Mouse (Mus musculus): ENCODE data around the gene Dtx3.

Gene Dtx3

DNA sequence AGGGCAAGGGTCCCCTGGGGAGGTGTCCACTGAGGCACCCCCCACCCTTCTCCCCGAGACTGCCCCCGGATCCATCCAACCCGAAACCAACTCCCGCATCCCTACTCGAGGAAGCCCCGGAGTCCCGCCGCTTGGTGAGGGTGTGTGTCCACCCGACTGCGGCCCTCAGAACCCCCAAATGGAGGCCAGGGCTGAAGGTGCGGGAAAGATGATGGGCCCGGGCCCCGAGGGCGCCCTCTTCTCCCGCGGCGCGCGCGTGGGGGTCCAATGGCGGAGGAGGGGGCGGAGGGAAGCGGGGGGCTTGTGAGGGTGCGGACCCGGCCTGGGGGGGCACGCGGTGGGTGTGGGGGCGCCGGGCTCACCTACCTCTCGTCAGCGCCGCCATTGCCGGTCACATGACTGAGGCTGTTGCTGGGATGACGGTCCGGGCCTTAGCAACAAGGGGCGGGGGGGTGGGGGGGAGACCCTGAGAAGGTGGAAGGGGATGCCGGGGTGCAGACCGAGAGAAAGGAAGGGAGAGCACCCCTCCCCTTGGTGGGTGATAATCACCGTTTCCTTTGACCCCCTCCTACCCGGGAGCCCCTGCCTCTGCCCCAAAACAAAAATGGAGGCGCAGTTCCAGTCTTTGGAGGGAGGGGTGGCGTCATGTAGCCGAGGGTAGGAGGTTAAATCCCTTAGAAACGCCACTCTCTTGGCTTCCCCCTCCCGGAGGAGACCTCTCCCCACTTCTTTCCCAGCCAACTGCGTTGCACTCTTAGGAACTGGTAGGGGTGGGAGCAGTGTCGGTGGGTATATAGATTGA lies at the start of gene Dtx3:
Gene Dtx3, minus strand, starts transcription at position 401 of the 802 bp plus-strand sequence.
- no peak for DNase-seq (ENCODE audit: low spot score in 2 of 2)

DNA sequence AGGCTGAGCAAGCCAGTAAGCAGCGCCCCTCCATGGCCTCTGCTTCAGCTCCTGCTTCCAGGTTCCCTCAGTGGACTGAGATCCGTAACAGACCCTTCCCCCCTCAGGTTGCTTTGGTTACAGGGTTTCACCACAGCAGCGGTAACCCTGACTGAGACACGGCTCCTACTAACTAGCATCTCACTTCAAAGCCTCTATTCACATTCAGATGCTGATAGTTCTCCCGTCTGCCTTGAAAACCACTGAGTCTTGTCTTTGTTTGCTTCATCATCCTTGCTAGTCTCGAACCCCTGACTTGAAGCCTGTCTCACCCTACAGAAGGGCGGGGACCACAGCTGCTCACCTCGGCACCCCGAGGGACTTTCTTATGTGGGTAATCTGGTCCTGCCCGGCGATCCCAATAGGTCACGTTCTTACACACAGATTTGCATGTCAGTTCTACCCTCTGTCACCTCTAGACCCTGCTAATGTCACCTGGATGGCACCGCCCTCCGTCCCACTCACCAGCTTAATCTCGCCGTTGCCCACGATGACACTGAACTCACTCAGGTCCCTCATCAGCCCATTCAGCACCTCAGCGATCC lies 42.8 kb upstream of the Dtx3 start:
- no peak for DNase-seq (ENCODE audit: low spot score in 2 of 2)

DNA sequence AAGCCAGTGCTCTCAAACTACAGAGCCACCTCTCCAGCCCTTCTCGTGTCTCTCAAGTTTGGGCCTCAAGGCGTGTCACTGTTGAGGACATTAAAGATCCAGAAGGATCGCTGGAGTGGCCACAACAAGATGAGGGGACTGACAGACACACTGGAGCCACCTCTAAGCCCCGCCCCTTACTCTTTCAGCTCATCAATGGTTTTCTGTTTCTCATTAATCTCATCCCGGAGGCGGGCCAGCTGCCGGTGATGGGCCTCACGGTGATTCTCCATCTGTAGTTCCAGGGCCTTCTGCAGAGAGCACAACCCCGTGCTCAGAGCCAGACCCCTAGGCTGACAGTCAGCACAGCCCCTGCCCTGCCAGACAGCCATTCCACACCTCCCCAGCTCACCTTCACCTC lies 41.0 kb upstream of the Dtx3 start:
- DNase-seq (ENCODE audit: low spot score in 2 of 2), result no peak

DNA sequence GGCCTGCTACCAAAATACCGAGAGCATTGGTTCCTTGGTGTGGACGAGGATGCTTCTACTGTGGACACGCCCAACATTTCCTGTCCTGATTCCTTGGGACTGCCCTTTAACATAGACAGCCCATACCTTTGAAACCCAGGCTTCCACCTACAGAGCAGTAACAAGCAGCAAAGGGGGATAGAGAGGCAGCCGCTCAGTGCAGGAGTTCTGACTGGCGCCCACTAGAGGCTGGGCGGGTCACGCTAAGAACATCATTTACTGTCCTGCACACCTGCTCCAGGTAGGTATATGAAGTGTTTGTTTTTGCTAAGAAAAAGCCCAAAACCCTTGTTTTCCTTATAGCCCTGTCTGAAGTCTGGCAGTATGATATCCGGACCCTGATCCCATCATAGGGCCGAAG lies 37.6 kb upstream of the Dtx3 start:
- DNase-seq (ENCODE audit: low spot score in 2 of 2), result no peak

DNA sequence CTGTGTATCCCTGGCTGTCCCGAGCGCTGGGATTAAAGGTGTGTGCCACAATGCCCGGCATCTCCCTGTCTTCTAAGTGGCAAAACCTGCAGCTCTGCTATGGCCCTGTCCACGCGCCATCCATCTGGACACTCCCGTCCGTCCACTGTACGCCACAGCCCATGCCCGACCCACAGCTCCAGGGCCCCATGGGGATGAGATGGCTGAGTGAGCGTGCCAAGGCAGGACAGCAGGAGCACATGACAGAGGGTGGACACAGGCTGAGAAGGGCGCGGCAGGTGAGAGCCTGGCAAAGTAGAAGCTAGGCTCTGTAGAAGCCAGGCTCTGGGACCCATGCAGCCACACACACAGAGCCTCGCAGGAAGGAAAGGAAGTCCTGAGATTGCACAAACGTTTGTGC lies 36.2 kb upstream of the Dtx3 start:
- no peak for DNase-seq (ENCODE audit: low spot score in 2 of 2)

DNA sequence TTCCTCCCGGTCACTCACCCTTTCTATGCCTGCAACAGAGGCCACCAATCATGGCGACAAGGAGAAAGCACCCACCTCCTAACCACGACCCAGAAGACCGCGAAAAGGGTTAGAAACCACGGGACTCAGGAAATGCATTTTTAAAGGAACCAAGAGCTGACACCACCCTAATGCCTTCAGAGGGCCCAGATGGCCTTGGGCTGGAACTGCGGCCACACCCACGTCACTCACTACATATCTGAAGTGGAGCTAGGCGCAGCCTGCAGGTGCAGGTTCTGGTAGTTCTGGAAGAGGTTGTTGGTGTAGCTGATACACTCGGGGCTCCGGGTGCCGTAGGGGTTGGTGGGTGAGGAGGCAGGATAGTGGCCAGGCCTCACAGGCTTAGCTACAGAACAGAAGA lies 35.2 kb upstream of the Dtx3 start:
- no peak for DNase-seq (ENCODE audit: low spot score in 2 of 2)

DNA sequence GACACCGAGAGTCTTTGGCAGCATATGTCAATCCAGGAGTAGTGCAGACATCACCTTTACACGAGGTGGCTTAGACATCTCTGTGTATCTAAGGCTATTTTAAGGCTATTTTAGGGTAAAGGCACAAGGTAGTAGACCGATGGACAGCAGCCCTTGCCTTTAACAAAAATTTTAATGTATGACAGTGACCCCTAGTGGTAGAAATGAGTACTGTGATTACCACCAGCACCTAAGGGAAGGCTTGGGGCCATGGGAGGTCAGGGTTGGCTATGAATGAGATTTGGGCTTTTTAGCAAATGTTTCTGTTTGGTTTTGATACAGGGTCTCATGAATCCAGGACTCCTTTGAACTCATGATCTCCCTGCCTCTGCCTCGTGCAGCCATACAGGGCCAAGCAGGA lies 33.4 kb upstream of the Dtx3 start:
- peak; percentile 42 to 73 for DNase-seq (ENCODE audit: low spot score in 2 of 2)

DNA sequence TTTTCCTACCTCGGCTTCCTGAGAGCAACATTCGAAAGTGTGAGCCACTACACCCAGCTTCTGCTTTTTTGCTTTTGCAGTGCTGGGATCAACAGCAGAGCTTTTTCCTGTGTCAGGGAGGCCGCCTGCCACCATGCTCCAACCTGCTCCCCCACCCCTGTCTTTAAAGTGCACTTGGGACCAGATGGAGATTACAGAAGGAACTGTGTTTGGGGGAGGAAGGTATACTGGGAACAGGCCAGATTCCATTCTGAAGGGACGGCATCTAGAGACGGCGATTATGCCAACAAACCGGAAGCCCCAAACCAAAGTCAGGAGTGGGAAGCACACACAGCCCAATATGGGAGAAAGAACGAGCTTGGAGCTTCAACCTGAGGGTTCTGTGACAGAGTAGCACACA lies 31.6 kb upstream of the Dtx3 start:
- no peak for DNase-seq (ENCODE audit: low spot score in 2 of 2)

DNA sequence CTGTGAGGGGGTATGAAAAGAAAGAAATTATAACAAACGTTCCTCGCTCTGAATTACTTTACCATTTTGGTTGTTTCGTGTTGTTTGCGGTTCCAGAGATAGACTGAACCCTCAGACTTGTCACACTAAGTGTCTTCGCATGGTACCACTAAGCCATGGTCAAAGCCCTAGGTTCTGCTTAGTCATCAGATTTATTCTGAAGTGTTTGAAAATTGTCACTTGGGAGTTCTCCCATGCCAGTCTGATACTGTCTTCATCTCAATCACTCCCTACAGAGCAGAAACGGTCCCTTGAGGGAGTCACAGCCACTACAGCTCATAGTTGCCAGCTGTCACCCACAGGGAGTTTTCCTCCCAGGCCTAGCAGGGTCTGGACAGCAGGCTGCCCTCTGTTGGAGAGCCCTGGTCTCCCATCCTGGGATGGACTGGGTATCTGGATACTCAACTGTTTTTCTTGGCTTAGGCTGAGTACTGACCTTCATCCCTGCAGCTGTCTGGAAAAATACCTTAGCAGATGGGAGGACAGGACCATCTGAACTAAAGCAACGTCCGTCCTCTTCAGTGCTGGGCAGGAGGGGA lies 30.9 kb upstream of the Dtx3 start:
- no peak for DNase-seq (ENCODE audit: low spot score in 2 of 2)

DNA sequence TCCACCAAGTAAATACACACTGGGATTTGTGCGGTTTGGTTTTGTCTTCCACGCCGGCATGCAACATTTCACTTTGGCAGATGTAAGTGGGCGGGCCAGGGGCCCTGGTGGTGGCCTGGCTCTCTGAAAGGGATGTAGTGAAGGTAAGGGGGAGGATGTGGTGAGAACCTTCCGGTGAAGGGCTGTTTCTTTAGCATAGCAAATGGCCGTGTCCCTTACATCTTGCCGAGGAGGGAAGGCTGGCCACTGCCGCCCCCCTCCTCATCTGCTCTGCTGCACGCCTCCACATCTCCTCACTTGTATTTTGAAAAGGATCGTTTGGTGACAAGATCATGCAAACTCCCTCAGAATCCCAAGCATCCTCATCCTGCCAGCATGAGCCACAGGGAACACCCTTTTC lies 30.2 kb upstream of the Dtx3 start:
- DNase-seq (ENCODE audit: low spot score in 2 of 2), result peak; percentile 53 to 59

DNA sequence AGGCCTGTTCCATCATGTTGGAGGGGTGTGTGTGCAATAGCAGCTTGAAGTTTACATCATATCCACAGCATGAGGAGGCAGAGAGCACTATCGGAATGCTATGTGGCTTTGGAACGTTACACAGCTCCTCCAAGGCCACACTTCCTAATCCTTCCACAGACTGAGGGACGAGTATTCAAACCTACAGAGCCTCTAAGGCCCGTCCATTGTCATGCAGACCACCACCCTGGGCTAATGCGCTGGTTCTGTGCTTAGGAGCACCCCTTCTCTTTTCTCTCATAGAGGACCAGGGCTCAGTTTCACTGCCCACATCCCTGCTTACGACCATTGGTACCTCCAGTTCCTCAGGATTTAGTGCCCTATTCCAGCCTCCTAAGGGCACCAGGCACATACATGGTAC lies 29.7 kb upstream of the Dtx3 start:
- no peak for DNase-seq (ENCODE audit: low spot score in 2 of 2)

DNA sequence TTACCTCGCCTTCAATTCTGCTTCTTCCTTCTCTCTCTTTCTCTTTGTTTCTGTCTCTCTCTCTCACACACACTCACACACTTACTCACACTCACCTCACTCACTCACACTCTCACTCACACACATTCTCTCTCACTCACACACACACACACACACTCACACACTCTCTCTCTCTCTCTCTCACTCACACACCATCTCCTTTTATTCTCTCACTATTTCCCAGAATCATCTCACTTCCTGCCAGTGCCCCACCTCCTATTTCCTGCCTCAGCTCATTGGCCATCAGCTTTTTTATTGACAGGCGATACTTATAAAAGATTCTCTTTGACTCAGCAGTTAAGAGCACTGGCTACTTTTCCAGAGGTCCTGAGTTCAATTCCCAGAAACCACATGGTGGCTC lies 22.8 kb upstream of the Dtx3 start:
- DNase-seq (ENCODE audit: low spot score in 2 of 2), result no peak

DNA sequence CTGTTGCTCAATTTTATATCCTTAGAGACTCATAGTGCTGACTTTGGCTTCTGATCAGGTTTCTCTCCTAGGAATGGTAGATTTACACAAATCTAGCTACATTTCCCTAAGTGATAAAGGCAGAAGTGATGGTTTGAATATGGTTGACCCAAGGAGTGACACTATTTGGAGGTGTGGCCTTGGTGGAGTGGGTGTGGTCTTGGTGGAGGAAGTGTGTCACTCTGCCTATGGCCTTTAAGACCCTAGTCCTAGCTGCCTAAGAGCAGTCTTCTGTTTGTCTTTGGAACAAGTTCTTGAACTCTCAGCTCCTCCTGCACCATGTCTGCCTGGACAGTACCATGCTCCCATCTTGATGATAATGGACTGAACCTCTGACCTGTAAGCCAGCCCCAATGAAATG lies 21.6 kb upstream of the Dtx3 start:
- no peak for DNase-seq (ENCODE audit: low spot score in 2 of 2)

DNA sequence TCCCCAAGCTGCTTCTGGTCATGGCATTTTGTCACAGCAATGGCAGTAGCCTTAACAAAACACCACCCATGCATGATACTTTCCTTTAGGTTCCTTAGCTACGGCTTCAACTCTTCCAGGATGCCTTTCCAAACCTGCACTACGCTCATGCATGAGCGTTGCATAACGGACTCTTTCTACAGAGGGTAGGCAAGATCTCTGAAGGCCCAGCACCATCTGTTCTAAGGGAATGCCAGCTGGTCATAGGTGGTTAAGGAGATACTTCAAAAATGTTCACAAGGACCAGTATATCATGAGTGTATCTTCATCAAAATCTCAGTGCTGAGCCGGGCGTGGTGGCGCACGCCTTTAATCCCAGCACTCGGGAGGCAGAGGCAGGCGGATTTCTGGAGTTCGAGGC lies 20.9 kb upstream of the Dtx3 start:
- no peak for DNase-seq (ENCODE audit: low spot score in 2 of 2)

DNA sequence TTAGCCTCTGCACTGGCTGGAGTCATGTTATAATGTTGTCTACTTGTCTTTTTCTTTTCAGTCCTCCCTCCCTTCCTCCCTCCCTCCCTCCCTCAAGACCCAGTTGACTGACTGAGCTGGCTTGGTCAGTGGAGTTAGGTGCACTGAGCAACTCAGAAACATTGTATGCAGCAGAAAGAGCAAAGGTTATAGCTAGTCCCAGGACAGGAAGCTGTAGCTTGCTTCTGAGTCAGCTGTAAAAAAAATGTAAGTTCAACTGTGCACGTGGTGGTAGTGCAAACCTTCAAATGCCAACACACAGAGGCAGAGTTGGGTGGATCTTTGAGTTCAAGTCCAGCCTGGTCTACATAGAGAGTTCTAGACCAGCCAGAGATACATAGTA lies 18.9 kb upstream of the Dtx3 start:
- no peak for DNase-seq (ENCODE audit: low spot score in 2 of 2)

DNA sequence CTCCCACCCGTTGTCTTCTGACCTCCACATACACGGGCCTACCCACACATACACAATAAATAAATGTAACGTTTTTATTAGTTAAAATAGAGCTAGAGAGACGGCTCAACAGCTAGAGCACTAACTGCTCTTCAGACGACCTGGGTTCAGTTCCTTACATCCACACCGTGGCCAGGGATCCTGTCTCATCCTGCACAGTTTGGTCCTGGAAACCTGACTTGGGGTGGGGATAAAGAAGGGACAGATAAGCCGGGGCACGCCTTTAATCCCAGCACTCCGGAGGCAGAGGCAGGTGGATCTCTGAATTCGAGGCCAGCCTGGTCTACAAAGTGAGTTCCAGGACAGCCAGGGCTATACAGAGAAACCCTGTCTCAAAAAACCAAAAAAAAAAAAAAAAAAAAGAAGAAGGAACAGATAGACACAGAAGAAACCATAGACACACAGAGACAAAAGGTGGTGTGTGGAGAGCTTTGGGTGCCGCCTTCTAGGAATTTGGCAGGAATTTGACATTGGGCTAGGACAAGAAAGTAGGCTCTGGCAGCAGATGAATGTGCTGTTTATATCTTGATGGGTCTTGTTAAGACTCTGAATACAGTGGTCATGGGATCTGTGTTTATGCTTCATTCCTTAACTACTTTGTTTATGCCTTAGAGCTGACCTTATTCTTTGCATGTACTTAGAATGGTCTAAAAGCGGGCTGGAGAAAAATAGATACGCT lies 18.3 kb upstream of the Dtx3 start:
- DNase-seq (ENCODE audit: low spot score in 2 of 2), result no peak

DNA sequence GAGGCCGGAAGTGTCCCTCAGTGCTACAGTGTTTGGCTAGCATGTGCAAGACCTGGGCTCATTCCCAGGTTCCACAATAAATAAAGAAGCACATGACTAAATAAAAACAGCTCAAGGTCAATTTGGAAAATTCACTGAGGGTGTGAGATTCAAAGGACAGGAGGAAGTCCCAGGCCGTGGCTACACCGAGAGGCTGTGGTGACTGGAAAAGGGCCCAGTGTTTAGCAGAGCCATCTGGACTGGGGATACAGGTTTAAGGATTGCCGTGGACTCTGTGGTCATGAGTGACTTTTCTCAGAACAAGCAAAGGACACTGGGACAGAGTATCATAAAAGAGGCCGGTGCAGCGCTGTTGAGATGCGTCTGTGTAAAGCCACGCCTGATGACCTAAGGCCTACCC lies 17.7 kb upstream of the Dtx3 start:
- no peak for DNase-seq (ENCODE audit: low spot score in 2 of 2)

DNA sequence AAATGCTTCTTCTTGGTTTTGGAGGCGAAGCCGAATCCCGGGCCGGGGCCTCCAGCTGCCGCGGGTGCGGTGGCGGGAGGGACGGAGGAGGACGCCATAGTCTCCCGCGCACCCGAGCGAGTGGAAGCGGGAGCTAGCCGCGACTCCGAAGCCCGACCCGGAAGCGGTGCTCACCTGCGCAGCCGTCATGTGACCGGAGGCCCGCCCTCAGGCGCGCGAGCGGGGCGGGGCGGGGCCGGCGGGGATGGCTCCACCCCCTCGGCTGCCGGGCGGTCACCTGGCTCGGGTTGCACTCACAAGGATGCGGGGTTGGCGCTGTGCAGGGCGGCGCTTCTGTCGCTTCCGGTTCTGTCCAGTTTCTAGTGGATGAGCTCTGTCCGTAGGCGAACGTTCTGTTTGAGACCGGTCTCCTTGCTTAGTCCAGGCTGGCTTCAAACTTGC lies 15.9 kb upstream of the Dtx3 start, which contains the start of gene Pip4k2c:
Gene Pip4k2c, minus strand, starts transcription at position 172 of the 441 bp plus-strand sequence.
- DNase-seq (ENCODE audit: low spot score in 2 of 2), result peak; percentile 92 to 93

DNA sequence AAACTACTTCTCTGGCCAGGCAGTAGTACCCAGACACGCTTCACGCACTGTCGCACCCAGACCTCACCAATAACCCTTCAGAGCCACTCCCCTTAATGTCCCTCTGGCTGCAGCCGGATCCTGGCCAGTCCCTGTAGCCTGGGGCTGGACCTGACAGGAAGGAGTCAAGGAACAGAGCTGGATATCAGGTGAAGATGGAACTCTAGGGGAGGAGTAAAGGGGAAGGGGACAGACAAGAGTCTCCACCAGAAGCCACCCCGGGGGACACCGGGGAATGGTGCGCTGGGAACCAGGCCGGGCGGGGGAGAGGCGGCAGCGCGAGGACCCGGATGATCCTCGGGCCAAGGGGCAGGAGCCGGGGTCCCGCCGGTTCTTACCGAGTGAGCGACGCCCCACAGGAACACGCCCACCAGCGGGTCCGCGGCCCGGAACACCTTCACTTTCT lies 15.5 kb upstream of the Dtx3 start:
- peak in 1 of 2 experiments; percentile 32 for DNase-seq (ENCODE audit: low spot score in 2 of 2)

DNA sequence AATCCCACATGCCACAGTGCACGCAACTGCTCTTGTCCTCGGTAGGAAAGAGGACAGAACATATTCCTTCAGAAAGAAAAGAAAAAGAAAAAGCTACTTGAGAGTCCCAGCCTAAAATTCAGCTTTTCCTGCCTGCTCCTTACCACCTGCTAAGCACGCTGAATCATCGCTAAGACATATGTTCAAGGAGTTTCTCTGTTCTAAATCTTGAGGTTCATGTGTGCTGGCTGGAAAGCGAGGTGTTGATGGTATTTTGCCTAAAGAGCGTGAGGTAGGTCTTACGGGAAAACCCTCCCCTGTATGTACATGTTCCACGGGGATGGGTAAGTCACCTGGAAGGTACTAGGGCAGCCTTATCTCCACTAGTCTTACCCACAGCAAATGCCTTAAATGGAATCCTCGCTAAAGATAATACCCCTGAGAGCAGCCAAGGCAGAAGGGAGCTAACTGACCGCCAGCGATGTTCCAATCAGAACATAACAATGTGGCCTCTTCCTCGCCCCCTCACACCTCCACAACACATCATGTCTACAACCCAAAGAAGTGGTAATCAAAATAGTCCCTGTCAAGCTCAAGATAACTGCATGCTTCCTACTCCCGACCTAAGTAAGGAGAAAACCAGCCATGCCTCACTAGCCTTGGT lies 14.5 kb upstream of the Dtx3 start:
- DNase-seq (ENCODE audit: low spot score in 2 of 2), result no peak

DNA sequence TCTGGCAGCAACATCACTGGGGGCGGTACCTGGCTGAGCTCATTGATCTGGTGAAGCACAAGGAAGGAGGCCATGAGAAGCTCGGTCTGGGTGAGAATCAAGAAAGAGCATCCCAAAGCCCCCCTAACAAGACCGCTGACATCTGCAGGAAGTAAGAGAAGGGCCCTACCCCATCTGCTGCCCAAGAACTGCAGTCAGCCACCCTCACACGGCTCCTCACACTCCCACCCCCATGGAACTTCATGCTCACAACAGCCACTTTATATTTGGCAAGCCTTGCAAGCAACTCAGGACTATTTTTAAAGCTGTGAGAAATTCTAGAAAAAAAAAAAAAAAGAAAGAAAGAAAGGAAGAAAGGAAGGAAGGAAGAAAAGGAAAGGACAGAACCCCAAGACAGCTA lies 13.4 kb upstream of the Dtx3 start:
- no peak for DNase-seq (ENCODE audit: low spot score in 2 of 2)

DNA sequence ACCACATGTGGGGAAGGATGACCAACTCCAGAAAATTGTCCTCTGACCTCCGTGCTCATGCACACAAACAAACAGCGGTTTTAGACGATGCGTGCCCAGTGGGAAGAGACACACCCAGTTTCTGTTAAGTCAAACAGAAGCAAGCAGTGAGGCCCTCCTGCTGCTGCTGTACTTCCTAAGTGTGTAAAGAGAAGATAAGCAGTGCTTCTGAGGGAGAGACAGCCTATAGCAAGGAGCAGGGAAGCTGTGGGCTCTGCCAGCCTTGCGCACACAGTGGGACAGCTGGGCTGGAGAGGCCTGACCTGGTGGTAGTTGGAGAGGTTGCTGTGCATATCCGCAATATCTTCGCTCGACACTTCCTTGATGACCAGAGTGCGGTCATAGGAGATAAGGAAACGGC lies 9.8 kb upstream of the Dtx3 start:
- DNase-seq (ENCODE audit: low spot score in 2 of 2), result peak in 1 of 2 experiments; percentile 38
